Mouse (Mus musculus) neutrophil, adult 83 days (primary cell): Measurements from ENCODE around the gene Magea6. TPM values are rescaled to one million over a fixed set of nuclear protein-coding genes. Genes with fewer than 3 reads are reported as not detected.

Source experiments
- total RNA-seq, 2 experiments: library from RNA; stranded (reverse); gene quantifications; one replicate each; pipeline ENCODE4 v1.2.4; 2023

Magea6 gene
- total RNA-seq: not detected

GRCm38 (mm10) chrX:154935887-154936286 is at the start of gene Magea6:
Magea6 (minus strand) TSS chrX:154935987.

GRCm38 (mm10) chrX:154949405-154949804 is 13.6 kb upstream of the Magea6 start, which contains the start of gene Magea3:
Magea3 (minus strand) TSS chrX:154949505.

GRCm38 (mm10) chrX:154890167-154890566 is 45.6 kb downstream of the Magea6 start, which contains the start of gene Cldn34b1:
Cldn34b1 (minus strand) TSS chrX:154890267.

Other genes with a start within 250 kb of the Magea6 start
- not detected for gene Cldn34b1, start 45.7 kb downstream of the Magea6 start, total RNA-seq
- gene Magea3, start 13.5 kb upstream of the Magea6 start, total RNA-seq: not detected
- gene Magea8, start 59.9 kb upstream of the Magea6 start, total RNA-seq: not detected
- gene Magea5, start 127.2 kb upstream of the Magea6 start, total RNA-seq: not detected
- gene Magea1, start 153.8 kb upstream of the Magea6 start, total RNA-seq: not detected
- gene Magea2, start 157.7 kb upstream of the Magea6 start, total RNA-seq: not detected
- gene Cldn34b2, start 192.4 kb upstream of the Magea6 start, total RNA-seq: not detected